Mouse (Mus musculus): ENCODE data around the gene Arid3a.

GRCm38 (mm10) chr10:80004233-80004705 is 77.4 kb downstream of the Arid3a start:
- no peak for TF ChIP-seq POLR2A (IDR thresholded peaks at IDR 0.05; ENCODE audit: low read depth, low read length)
- TF ChIP-seq CTCF (conservative IDR thresholded peaks at IDR 0.05; ENCODE audit: insufficient read depth, insufficient read length, low read depth, low read length) = no peak
